ENCODE assay signal across 20 mouse cellular contexts in genomic region chr2:7056401-7056800, GRCm38 (mm10).
DNase-seq lines count a peak whose midpoint lies in the region; ATAC-seq and TF ChIP-seq lines count a peak whose summit lies in the region.
"Had no signal": no experiment of that assay in that cellular context is flagged by ENCODE, and none has a peak within 500 bp of the region (broad histone marks: within the 10 kb centered on the region; RNA-seq: fewer than 3 reads in every experiment).

No protein-coding gene starts in this region.

- no peaks in the 10 kb centered on the region for H3K27me3 ChIP-seq in lung, embryonic 15.5 days
- H3K27me3 ChIP-seq in limb, embryonic 15.5 days = no peaks in the 10 kb centered on the region
- H3K27me3 ChIP-seq: megakaryocyte, embryonic 14.5 days; neural tube, embryonic 15.5 days had no signal

- peak overlapping the region; percentile 7; the same call in 1 of the 2 replicates for H3K4me3 ChIP-seq in gastrocnemius, adult 2 months
- H3K4me3 ChIP-seq in lung, embryonic 15.5 days = no peak overlapping the region
- no peak overlapping the region for H3K4me3 ChIP-seq in limb, embryonic 15.5 days
- H3K4me3 ChIP-seq: erythroblast, embryonic 14.5 days; heart, embryonic 10.5 days; megakaryocyte, embryonic 14.5 days; neural tube, embryonic 15.5 days had no signal

- no peaks in the 10 kb centered on the region for H3K36me3 ChIP-seq in lung, embryonic 15.5 days
- no peaks in the 10 kb centered on the region for H3K36me3 ChIP-seq in limb, embryonic 15.5 days
- H3K36me3 ChIP-seq: heart, embryonic 10.5 days; neural tube, embryonic 15.5 days had no signal

- no peak for TF ChIP-seq POLR2A in brain, embryonic 14.5 days (IDR thresholded peaks at IDR 0.05; ENCODE audit: borderline replicate concordance, extremely low read depth, insufficient read depth, insufficient read length, poor library complexity, severe bottlenecking)

- peak overlapping the region; percentile 59 for H3K27ac ChIP-seq in gastrocnemius, adult 2 months
- H3K27ac ChIP-seq in lung, embryonic 15.5 days = peak overlapping the region; percentile 27
- no peak overlapping the region for H3K27ac ChIP-seq in limb, embryonic 15.5 days
- H3K27ac ChIP-seq: heart, embryonic 10.5 days; neural tube, embryonic 15.5 days had no signal

- H3K9ac ChIP-seq in lung, embryonic 15.5 days = no peak overlapping the region
- no peak overlapping the region for H3K9ac ChIP-seq in limb, embryonic 15.5 days
- H3K9ac ChIP-seq: liver, postnatal 0 days; neural tube, embryonic 15.5 days had no signal

- no peak for TF ChIP-seq CTCF in gastrocnemius, adult 2 months (IDR thresholded peaks at IDR 0.05)
- TF ChIP-seq CTCF in brain, embryonic 14.5 days (IDR thresholded peaks at IDR 0.05; ENCODE audit: borderline replicate concordance, extremely low read depth, insufficient read depth, insufficient read length) = no peak

- no peak for DNase-seq in gastrocnemius, adult 2 months
- no peak for DNase-seq in gastrocnemius, postnatal 36 days
- no peak for DNase-seq in lung, postnatal 10 days
- DNase-seq in brain, embryonic 14.5 days (ENCODE audit: low read depth) = peak; percentile 37
- no peak for DNase-seq in urinary bladder, postnatal 36 days (ENCODE audit: low spot score in 2 of 2)
- DNase-seq: adrenal gland, postnatal 10 days; cerebellum, adult 11-12 months; cerebellum, postnatal 36 days; kidney, adult 11 months; kidney, postnatal 10 days; liver; liver, postnatal 0 days; thymus, postnatal 25 days had no signal

- ATAC-seq in lung, embryonic 15.5 days (ENCODE audit: borderline replicate concordance, extremely low read depth, low FRiP score, low TSS enrichment) = peak; percentile 8; the same call in 1 of the 2 replicates
- ATAC-seq in limb, embryonic 15.5 days (ENCODE audit: insufficient number of reproducible peaks, low FRiP score, low TSS enrichment, low read depth) = peak; percentile 30; the same call in 1 of the 2 replicates
- ATAC-seq: liver, postnatal 0 days; midbrain, embryonic 16.5 days had no signal

- no peaks in the 10 kb centered on the region for H3K9me3 ChIP-seq in lung, embryonic 15.5 days
- H3K9me3 ChIP-seq in limb, embryonic 15.5 days = no peaks in the 10 kb centered on the region
- H3K9me3 ChIP-seq: heart, embryonic 10.5 days; megakaryocyte, embryonic 14.5 days; neural tube, embryonic 15.5 days had no signal

- intact Hi-C loops in gastrocnemius, adult 2 months (cut with DNase I) = no loop called here
- intact Hi-C loops in gastrocnemius, postnatal 36 days (cut with DNase I) = no loop called here

- 66% methylated on average over 4 of the region's 4 CpGs for WGBS in lung, embryonic 15.5 days
- WGBS in limb, embryonic 15.5 days = 32% methylated on average over 4 of the region's 4 CpGs

- H3K4me1 ChIP-seq in lung, embryonic 15.5 days = peaks cover 27% of the 10 kb centered on the region
- H3K4me1 ChIP-seq in limb, embryonic 15.5 days = peaks cover 8% of the 10 kb centered on the region
- H3K4me1 ChIP-seq: megakaryocyte, embryonic 14.5 days had no signal

- H3K4me2 ChIP-seq in lung, embryonic 15.5 days = no peak overlapping the region
- no peak overlapping the region for H3K4me2 ChIP-seq in limb, embryonic 15.5 days
- H3K4me2 ChIP-seq: neural tube, embryonic 15.5 days had no signal
